Mouse (Mus musculus): ENCODE measurements around the gene Plk5.

GRCm38 (mm10) chr10:80363734-80364133 lies 7.5 kb downstream of the Plk5 start:
- TF ChIP-seq CTCF (conservative IDR thresholded peaks at IDR 0.05; ENCODE audit: insufficient read depth, insufficient read length, low read depth, low read length) (no peak), POLR2A (IDR thresholded peaks at IDR 0.05; ENCODE audit: low read depth, low read length) (no peak)
